Mouse (Mus musculus): ENCODE measurements at regions not wholly inside any gene's neighbourhood (a gene's known extent, or its start where the extent isn't known, plus 50 kb on each side); places are given as distances from the start of the nearest gene placed in this dataset.
A peak's percentile ranks its signal among the peaks of the same experiment; 100 is the strongest.
"Not testable (repeated sequence)": the region's sequence is repeated elsewhere in the genome, so short reads cannot be mapped to it uniquely, and the experiment has no call there.

GRCm38 (mm10) chr10:6262029-6262428 is 339.8 kb upstream of the Rgs17 start:
- DNase-seq (ENCODE audit: low spot score): no peak

- no peak for DNase-seq (ENCODE audit: low spot score)
These were observed 343.5 kb upstream of the Rgs17 start for GRCm38 (mm10) chr10:6265662-6266061.

GRCm38 (mm10) chr10:6291388-6291787 is 369.2 kb upstream of the Rgs17 start:
- no peak for DNase-seq (ENCODE audit: low spot score)

- no peak for DNase-seq (ENCODE audit: low spot score)
These were observed 374.4 kb upstream of the Rgs17 start for GRCm38 (mm10) chr10:6296621-6297020.

GRCm38 (mm10) chr10:6297796-6298195 is 375.6 kb upstream of the Rgs17 start:
- no peak for DNase-seq (ENCODE audit: low spot score)

GRCm38 (mm10) chr10:6298682-6299081 is 376.5 kb upstream of the Rgs17 start:
- DNase-seq (ENCODE audit: low spot score): no peak

- DNase-seq (ENCODE audit: low spot score): no peak
These were observed 379.3 kb upstream of the Rgs17 start for GRCm38 (mm10) chr10:6301514-6301913.

- no peak for DNase-seq (ENCODE audit: low spot score)
These were observed 387.2 kb upstream of the Rgs17 start for GRCm38 (mm10) chr10:6309351-6309750.

- DNase-seq (ENCODE audit: low spot score): no peak
These were observed 416.7 kb upstream of the Oprm1 start for GRCm38 (mm10) chr10:6341572-6341971.

GRCm38 (mm10) chr10:6349216-6349615 is 409.1 kb upstream of the Oprm1 start:
- not testable (repeated sequence) for DNase-seq (ENCODE audit: low spot score)

GRCm38 (mm10) chr10:6366182-6366581 is 392.1 kb upstream of the Oprm1 start:
- DNase-seq (ENCODE audit: low spot score): no peak

- DNase-seq (ENCODE audit: low spot score): no peak
These were observed 386.6 kb upstream of the Oprm1 start for GRCm38 (mm10) chr10:6371666-6372065.

GRCm38 (mm10) chr10:6417336-6418105 is 340.8 kb upstream of the Oprm1 start:
- peak; percentile 2 for DNase-seq (ENCODE audit: low spot score)

- not testable (repeated sequence) for DNase-seq (ENCODE audit: low spot score)
These were observed 340.1 kb upstream of the Oprm1 start for GRCm38 (mm10) chr10:6418234-6418633.

- no peak for DNase-seq (ENCODE audit: low spot score)
These were observed 292.5 kb upstream of the Oprm1 start for GRCm38 (mm10) chr10:6465824-6466223.

GRCm38 (mm10) chr10:6480350-6480749 is 278.0 kb upstream of the Oprm1 start:
- DNase-seq (ENCODE audit: low spot score): no peak

- DNase-seq (ENCODE audit: low spot score): no peak
These were observed 269.7 kb upstream of the Oprm1 start for GRCm38 (mm10) chr10:6488605-6489004.

- DNase-seq (ENCODE audit: low spot score): no peak
These were observed 265.6 kb upstream of the Oprm1 start for GRCm38 (mm10) chr10:6492694-6493093.

GRCm38 (mm10) chr10:6495081-6495480 is 263.2 kb upstream of the Oprm1 start:
- DNase-seq (ENCODE audit: low spot score): no peak

GRCm38 (mm10) chr10:6514269-6514668 is 244.0 kb upstream of the Oprm1 start:
- DNase-seq (ENCODE audit: low spot score): no peak

GRCm38 (mm10) chr10:6562516-6562915 is 195.8 kb upstream of the Oprm1 start:
- no peak for DNase-seq (ENCODE audit: low spot score)

- no peak for DNase-seq (ENCODE audit: low spot score)
These were observed 179.7 kb upstream of the Oprm1 start for GRCm38 (mm10) chr10:6578616-6579015.

- DNase-seq (ENCODE audit: low spot score): not testable (repeated sequence)
These were observed 172.5 kb upstream of the Oprm1 start for GRCm38 (mm10) chr10:6585821-6586220.

GRCm38 (mm10) chr10:6590211-6590610 is 168.1 kb upstream of the Oprm1 start:
- no peak for DNase-seq (ENCODE audit: low spot score)

Measured in urinary bladder, postnatal 14 days (tissue).